Mouse (Mus musculus): ENCODE measurements at regions not wholly inside any gene's neighbourhood (a gene's known extent, or its start where the extent isn't known, plus 50 kb on each side); places are given as distances from the start of the nearest gene placed in this dataset.

- no peak for ATAC-seq (ENCODE audit: low FRiP score, low TSS enrichment)
- Histone ChIP-seq H3K4me3 (ENCODE audit: low read depth, low read length) (no peak overlapping the region), H3K9ac (ENCODE audit: low read length) (no peak overlapping the region), H3K27me3 (ENCODE audit: control insufficient read depth, insufficient read depth, low read length) (no peaks in the 10 kb centered on the region), H3K4me1 (replicated peaks; ENCODE audit: control insufficient read depth, insufficient read depth) (no peaks in the 10 kb centered on the region), H3K36me3 (ENCODE audit: control insufficient read depth, insufficient read depth, low read length) (no peaks in the 10 kb centered on the region), H3K9me3 (ENCODE audit: control insufficient read depth, low read length) (no peaks in the 10 kb centered on the region), H3K27ac (replicated peaks) (no peak overlapping the region), H3K4me2 (replicated peaks; ENCODE audit: low read depth) (no peak overlapping the region)
- no peak for TF ChIP-seq CTCF (IDR thresholded peaks at IDR 0.05; ENCODE audit: low read depth)
- TF ChIP-seq EP300 (optimal IDR thresholded peaks at IDR 0.05) = no peak
- no peak for DNase-seq (ENCODE audit: low spot score)
- 39% methylated on average over 10 of the region's 10 CpGs for WGBS
These were observed 319.8 kb downstream of the Elavl2 start for GRCm38 (mm10) chr4:91080620-91081441.

- Histone ChIP-seq H3K4me3 (ENCODE audit: low read depth, low read length) (no peak overlapping the region), H3K36me3 (ENCODE audit: control insufficient read depth, insufficient read depth, low read length) (no peaks in the 10 kb centered on the region), H3K9ac (ENCODE audit: low read length) (no peak overlapping the region), H3K27me3 (ENCODE audit: control insufficient read depth, insufficient read depth, low read length) (no peaks in the 10 kb centered on the region), H3K9me3 (ENCODE audit: control insufficient read depth, low read length) (no peaks in the 10 kb centered on the region), H3K27ac (replicated peaks) (no peak overlapping the region), H3K4me2 (replicated peaks; ENCODE audit: low read depth) (no peak overlapping the region), H3K4me1 (replicated peaks; ENCODE audit: control insufficient read depth, insufficient read depth) (no peaks in the 10 kb centered on the region)
- ATAC-seq (ENCODE audit: low FRiP score, low TSS enrichment) (no peak), DNase-seq (ENCODE audit: low spot score) (no peak)
- 96% methylated on average over 2 of the region's 2 CpGs for WGBS
- no peak for TF ChIP-seq CTCF (IDR thresholded peaks at IDR 0.05; ENCODE audit: low read depth)
- no peak for TF ChIP-seq EP300 (optimal IDR thresholded peaks at IDR 0.05)
These were observed 329.3 kb downstream of the Elavl2 start for GRCm38 (mm10) chr4:91071263-91071662.

- no peak overlapping the region for H3K4me3 ChIP-seq (ENCODE audit: low read depth, low read length)
- H3K27me3 ChIP-seq (ENCODE audit: control insufficient read depth, insufficient read depth, low read length) = no peaks in the 10 kb centered on the region
- TF ChIP-seq CTCF (IDR thresholded peaks at IDR 0.05; ENCODE audit: low read depth) (no peak), EP300 (optimal IDR thresholded peaks at IDR 0.05) (no peak)
- no peak for ATAC-seq (ENCODE audit: low FRiP score, low TSS enrichment)
- no peaks in the 10 kb centered on the region for H3K9me3 ChIP-seq (ENCODE audit: control insufficient read depth, low read length)
- no peak for DNase-seq (ENCODE audit: low spot score)
- no peak overlapping the region for H3K27ac ChIP-seq (replicated peaks)
- H3K4me1 ChIP-seq (replicated peaks; ENCODE audit: control insufficient read depth, insufficient read depth) = no peaks in the 10 kb centered on the region
- H3K36me3 ChIP-seq (ENCODE audit: control insufficient read depth, insufficient read depth, low read length) = no peaks in the 10 kb centered on the region
- H3K4me2 ChIP-seq (replicated peaks; ENCODE audit: low read depth) = no peak overlapping the region
- H3K9ac ChIP-seq (ENCODE audit: low read length) = no peak overlapping the region
- WGBS = 44% methylated on average over 2 of the region's 2 CpGs
These were observed 339.7 kb downstream of the Elavl2 start for GRCm38 (mm10) chr4:91060933-91061332.

- Histone ChIP-seq H3K4me2 (replicated peaks; ENCODE audit: low read depth) (no peak overlapping the region), H3K4me3 (ENCODE audit: low read depth, low read length) (no peak overlapping the region), H3K4me1 (replicated peaks; ENCODE audit: control insufficient read depth, insufficient read depth) (no peaks in the 10 kb centered on the region), H3K27ac (replicated peaks) (no peak overlapping the region), H3K9ac (ENCODE audit: low read length) (no peak overlapping the region), H3K9me3 (ENCODE audit: control insufficient read depth, low read length) (no peaks in the 10 kb centered on the region), H3K36me3 (ENCODE audit: control insufficient read depth, insufficient read depth, low read length) (no peaks in the 10 kb centered on the region), H3K27me3 (ENCODE audit: control insufficient read depth, insufficient read depth, low read length) (no peaks in the 10 kb centered on the region)
- DNase-seq (ENCODE audit: low spot score) (no peak), ATAC-seq (ENCODE audit: low FRiP score, low TSS enrichment) (no peak)
- no peak for TF ChIP-seq CTCF (IDR thresholded peaks at IDR 0.05; ENCODE audit: low read depth)
- no peak for TF ChIP-seq EP300 (optimal IDR thresholded peaks at IDR 0.05)
- whole genome bisulfite sequencing = 70% methylated on average over 2 of the region's 2 CpGs
These were observed 348.7 kb downstream of the Elavl2 start for GRCm38 (mm10) chr4:91051913-91052312.

GRCm38 (mm10) chr4:91029462-91029861 is 371.1 kb downstream of the Elavl2 start:
- Histone ChIP-seq H3K36me3 (ENCODE audit: control insufficient read depth, insufficient read depth, low read length) (no peaks in the 10 kb centered on the region), H3K27ac (replicated peaks) (no peak overlapping the region), H3K4me1 (replicated peaks; ENCODE audit: control insufficient read depth, insufficient read depth) (no peaks in the 10 kb centered on the region), H3K4me3 (ENCODE audit: low read depth, low read length) (no peak overlapping the region), H3K4me2 (replicated peaks; ENCODE audit: low read depth) (no peak overlapping the region), H3K27me3 (ENCODE audit: control insufficient read depth, insufficient read depth, low read length) (no peaks in the 10 kb centered on the region), H3K9ac (ENCODE audit: low read length) (no peak overlapping the region), H3K9me3 (ENCODE audit: control insufficient read depth, low read length) (no peaks in the 10 kb centered on the region)
- WGBS = 85% methylated on average over 2 of the region's 2 CpGs
- DNase-seq (ENCODE audit: low spot score) (no peak), ATAC-seq (ENCODE audit: low FRiP score, low TSS enrichment) (no peak)
- TF ChIP-seq EP300 (optimal IDR thresholded peaks at IDR 0.05) = no peak
- TF ChIP-seq CTCF (IDR thresholded peaks at IDR 0.05; ENCODE audit: low read depth) = no peak

- H3K27me3 ChIP-seq (ENCODE audit: control insufficient read depth, insufficient read depth, low read length) = no peaks in the 10 kb centered on the region
- no peaks in the 10 kb centered on the region for H3K4me1 ChIP-seq (replicated peaks; ENCODE audit: control insufficient read depth, insufficient read depth)
- H3K27ac ChIP-seq (replicated peaks) = no peak overlapping the region
- no peak overlapping the region for H3K9ac ChIP-seq (ENCODE audit: low read length)
- no peaks in the 10 kb centered on the region for H3K9me3 ChIP-seq (ENCODE audit: control insufficient read depth, low read length)
- H3K36me3 ChIP-seq (ENCODE audit: control insufficient read depth, insufficient read depth, low read length) = no peaks in the 10 kb centered on the region
- no peak for ATAC-seq (ENCODE audit: low FRiP score, low TSS enrichment)
- H3K4me3 ChIP-seq (ENCODE audit: low read depth, low read length) = no peak overlapping the region
- no peak overlapping the region for H3K4me2 ChIP-seq (replicated peaks; ENCODE audit: low read depth)
- 63% methylated on average over 6 of the region's 6 CpGs for WGBS
- TF ChIP-seq CTCF (IDR thresholded peaks at IDR 0.05; ENCODE audit: low read depth) = no peak
- TF ChIP-seq EP300 (optimal IDR thresholded peaks at IDR 0.05) = no peak
- no peak for DNase-seq (ENCODE audit: low spot score)
These were observed 372.5 kb downstream of the Elavl2 start for GRCm38 (mm10) chr4:91028013-91028626.
